Mouse (Mus musculus): ENCODE results near the gene Cnbd2. TPM values are rescaled to one million over a fixed set of nuclear protein-coding genes. Genes with fewer than 3 reads are reported as not detected.
"Not testable (repeated sequence)": the region's sequence is repeated elsewhere in the genome, so short reads cannot be mapped to it uniquely, and the experiment has no call there.

Cnbd2 gene
- polyA plus RNA-seq, 2 experiments from 2014 or later, result 3.1 to 6.4 TPM

DNA sequence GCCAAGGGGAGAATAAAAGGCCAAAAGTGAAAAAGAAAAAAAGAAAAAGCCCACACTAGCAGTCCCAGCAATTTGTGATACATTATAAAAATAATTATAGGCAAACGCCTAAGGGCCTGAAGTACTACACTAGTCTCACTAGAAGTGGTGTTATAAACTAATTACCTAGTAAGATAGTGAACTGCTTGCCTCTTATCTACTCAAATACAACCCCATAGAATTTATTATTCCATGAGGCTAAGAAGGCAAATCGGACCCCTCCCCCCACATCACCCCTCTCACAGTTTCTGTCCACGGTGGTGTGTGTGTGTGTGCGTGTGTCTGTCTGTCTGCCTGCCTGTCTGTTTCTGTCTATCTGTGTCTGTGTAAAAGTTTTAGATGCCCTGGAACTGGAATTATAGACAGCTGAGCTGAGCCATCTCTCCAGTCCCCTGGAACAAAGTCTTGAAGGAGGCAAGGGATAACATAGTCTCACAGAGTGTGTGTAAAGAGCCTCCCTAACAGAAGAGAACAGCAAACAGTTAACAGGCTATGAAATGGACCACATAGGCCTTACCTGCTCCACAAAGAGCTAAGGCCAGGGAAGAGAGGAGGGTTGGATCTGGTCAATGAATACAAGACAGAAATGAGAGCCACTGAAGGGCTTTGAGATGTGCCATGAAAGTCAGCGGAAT is 81.2 kb downstream of the Cnbd2 start:
- ATAC-seq, result no peak

DNA sequence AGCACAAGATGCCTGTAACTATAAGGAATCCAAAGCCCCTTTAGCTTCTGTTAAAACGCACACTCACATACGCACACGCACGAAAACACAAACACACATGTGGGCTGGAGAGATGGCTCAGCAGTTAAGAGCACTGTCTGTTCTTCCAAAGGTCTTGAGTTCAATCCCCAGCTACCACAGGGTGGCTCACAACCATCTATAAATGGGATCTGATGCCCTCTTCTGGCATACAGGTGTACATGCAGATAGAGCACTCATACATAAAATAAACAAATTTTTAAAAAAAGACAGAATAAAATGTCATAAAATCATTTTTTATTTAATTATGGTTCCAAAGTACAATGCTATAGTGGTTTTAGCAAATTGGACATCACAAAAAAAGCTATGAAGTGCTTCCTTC is 82.2 kb downstream of the Cnbd2 start:
- no peak for ATAC-seq

DNA sequence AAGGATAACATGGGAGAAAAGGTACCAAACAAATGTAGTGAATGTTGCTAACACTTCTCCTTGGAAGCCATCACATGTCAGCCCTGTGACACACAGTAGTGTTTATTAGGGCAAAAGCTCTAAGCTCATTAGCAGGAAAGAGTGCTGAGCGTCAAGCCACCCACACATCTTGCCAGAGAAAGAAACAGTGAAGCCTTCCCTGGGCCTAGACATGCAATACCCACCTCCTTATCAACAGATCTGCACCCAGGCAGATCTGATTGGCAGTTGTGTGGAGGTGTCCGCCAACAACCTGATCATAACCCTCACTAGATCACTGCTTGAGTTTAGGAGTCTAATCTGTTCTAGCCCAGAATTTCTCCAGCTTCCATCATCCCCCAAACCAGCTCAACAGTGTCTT is 84.0 kb downstream of the Cnbd2 start:
- ATAC-seq, result no peak

DNA sequence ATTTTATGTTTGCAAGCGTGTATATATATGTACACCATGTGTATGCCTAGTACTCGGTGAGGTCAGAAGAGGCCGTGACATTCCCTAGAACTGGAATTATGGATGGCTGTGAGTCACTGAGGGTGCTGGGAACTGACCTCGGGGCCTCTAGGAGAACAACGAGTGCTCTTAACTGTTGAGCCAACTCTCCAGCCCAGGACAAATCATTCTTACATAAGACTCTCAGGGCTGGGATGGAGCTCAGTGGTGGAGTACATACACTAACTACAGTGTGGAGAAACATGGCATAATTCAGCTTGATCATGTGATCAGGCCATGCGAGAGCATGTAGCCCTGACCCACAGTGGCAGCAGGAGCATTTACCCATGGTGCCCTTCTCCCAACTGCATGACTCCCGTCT is 85.9 kb downstream of the Cnbd2 start:
- no peak for ATAC-seq

DNA sequence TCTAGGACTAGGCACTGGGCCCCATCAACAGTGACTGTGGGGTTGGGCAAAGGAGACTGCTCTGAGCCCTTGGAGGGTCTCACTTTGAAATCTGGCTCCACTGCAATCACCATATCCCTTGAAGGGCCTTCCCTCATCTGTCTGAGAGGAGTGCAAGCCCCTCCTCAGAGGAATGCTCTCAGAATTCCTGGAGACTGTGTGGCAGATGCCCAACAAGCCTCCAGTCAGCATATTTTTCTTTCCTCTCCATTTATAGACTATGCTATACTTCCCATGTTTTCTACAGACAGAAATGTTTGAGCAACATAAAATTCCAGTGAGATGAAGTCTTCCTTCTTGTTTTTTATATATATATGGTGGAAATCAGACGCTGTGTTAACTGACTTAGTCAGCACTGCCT is 87.4 kb downstream of the Cnbd2 start:
- no peak for ATAC-seq

DNA sequence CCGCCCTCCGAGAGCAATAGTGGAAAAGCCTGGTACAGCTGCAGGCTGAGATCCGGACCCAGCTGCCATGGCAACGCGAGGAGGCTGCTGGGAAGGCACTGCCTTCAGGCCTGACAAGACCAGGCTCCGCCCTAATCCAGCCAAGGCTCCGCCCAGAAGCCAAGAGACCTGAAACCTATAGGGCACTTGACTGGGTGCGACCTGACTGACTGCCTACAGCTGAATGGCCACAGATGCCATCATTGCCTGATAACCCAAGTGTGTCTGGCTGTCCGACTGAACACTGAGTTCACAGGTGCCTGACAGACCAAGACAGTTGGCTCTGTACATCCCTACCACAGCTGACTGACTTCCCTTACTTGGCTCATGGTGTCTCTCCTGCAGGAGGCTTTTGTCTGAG is 89.2 kb downstream of the Cnbd2 start:
- ATAC-seq, result no peak

DNA sequence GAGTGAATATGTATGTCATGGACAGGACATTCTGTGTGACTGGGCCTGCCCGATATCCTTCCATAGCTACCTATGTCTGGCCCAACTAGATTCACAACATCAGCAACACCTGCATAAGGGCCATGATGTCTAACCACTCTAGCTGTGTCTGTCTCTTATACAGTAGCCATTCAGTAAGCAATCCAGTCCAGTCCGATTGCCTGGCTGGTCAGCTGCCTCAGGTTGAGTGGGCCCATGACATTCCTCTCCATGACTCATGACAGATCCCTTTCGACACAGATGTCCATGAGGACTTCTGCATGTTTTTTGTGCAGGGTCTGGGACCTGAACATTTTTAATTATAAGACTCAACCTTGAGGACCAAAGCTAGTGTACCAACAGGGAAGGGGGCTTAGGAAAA is 89.9 kb downstream of the Cnbd2 start:
- ATAC-seq, result no peak

DNA sequence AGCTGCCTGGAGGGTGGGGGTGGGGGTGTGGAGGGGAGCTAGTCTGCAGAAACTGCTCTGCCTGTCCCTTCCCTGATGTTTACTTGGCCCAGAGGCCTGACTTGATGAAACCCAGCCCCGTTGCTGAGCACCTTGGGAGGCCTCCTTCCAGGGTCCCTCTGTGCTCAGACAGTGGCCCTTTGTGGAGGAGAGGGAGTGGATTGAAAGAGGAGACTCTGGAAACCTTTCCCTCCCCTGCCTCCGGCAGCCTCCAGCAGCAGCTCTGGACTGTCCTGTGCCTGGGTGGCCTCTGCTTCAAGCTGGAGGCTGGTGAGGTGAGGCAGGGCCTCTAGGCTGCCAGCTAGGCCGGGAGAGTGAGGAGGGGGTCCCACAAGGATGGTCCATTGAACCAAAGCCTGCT is 94.9 kb downstream of the Cnbd2 start:
- ATAC-seq, result no peak

DNA sequence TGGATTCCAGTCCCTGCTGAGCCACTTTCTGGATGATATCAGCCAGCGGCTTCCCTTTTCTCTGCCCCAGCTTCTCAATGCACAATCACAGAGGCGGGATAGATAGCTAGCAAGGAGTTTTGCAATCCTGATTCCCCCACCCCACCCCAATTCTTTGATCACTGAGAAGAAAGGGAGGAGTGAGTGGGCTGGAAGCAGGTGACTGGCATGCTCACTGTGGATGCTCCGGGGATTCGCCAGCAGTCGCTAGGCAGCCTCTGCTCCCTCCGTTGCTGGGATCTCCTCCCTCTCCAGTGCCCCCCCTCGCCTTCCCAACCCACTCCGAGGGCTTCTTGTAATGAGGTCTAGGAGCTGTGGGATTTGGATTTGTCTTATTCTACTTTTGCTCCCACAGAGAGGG is 96.1 kb downstream of the Cnbd2 start:
- ATAC-seq, result no peak

DNA sequence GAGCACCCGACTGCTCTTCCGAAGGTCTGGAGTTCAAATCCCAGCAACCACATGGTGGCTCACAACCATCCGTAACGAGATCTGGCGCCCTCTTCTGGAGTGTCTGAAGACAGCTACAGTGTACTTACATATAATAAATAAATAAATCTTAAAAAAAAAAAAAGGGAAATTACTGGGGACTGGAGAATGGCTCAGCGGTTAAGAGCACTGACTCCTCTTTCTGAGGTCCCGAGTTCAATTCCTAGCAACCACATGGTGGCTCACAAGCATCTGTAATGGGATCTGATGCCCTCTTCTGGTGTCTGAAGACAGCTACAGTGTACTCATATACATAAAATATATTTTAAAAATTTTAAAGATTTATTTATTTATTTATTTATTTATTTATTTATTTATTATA is 99.2 kb downstream of the Cnbd2 start:
- ATAC-seq, result not testable (repeated sequence)

DNA sequence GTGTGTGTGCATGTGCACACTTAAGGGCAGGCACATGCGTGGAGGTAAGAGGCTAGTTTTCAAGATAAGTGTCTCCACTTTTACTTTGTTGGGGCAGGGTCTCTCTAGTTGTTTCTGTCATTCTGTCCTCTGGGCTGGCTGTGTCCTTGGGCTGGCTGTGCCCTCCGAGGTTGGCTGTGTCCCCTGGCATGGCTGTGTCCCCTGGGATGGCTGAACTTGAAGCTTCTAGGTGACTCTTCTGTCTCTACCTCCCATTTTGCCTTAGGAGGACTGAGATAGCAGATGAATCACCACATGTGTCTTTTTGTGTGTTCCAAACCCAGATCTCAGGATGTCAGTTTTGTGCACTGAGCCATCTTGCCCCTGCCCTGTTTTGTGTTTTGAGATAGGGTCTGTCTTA is 102.9 kb downstream of the Cnbd2 start:
- ATAC-seq, result no peak

DNA sequence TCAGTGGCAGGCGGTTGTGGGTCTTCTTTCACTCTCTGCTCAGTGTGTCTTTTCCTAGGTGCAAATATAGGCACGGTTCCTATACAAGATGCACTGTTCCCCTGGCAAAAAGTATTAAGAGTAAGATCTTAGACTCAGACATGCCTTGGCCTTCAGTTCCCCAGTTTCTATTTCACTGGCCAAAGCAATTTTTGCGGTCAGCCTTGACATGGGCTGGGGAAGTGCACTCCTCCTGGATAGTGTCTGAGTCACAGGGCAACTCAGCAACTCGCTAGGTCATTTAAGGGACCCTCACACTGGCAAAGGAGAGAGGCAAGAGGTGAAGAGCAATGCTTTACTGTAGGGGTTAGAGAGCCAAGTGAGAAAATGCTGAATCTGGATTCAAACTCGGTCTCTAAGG is 103.6 kb downstream of the Cnbd2 start:
- ATAC-seq, result no peak

DNA sequence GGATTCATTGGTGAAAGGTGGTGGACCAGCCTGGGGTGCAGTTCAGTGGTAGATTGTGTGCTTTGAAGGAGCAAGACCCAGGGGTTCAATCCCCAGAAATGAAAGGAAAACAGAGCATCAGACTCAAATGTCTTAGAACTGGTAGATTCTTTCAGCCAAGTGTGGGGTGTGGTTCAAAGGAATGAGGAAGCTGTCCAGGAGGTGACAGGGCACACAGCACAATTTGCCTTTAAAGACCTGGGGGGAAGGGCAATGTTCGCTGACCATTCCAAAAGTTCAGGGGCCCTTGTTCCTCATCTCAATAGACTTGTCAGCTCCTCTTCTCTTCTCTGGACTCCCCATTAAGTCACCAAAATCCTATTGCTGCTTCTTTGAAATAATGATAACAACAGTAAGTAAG is 105.1 kb downstream of the Cnbd2 start:
- no peak for ATAC-seq

DNA sequence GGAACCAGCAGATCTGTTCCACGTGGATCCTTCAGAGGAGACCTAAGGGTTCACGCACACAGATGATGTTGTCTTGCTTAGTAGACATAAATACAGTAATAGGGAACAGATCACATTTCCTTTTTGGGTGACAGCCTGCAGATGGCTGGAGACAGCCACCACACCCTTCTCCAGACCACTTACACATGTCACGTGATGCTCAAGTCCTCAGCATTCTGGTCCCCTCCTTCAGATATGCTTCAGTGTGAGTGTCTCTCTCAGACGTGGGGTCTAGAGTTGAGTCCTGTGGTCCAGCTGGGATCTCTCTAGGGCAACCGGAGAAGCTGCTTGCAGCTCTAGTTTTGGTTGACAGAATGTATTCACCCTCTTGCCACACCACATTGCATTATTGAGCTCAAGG is 106.4 kb downstream of the Cnbd2 start:
- ATAC-seq, result no peak

DNA sequence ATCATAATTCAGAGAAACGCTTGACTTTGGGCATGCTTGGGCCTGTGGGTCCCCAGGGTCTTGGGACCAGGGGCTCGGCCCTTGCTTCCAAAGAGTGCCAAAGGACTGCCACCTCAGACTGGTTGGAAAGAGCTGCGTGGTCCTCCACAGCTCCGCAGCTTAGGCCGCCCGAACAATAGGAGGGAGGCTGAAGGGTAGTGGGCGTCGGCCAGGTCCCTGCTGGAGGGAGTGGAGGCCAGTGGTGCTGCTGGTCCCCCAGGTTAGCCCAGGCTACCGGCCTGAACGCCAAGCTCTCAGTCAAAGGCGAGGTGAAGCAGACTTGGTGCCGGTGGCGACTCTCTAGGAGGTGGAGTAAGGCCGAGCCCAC is 108.2 kb downstream of the Cnbd2 start:
- ATAC-seq, result no peak

DNA sequence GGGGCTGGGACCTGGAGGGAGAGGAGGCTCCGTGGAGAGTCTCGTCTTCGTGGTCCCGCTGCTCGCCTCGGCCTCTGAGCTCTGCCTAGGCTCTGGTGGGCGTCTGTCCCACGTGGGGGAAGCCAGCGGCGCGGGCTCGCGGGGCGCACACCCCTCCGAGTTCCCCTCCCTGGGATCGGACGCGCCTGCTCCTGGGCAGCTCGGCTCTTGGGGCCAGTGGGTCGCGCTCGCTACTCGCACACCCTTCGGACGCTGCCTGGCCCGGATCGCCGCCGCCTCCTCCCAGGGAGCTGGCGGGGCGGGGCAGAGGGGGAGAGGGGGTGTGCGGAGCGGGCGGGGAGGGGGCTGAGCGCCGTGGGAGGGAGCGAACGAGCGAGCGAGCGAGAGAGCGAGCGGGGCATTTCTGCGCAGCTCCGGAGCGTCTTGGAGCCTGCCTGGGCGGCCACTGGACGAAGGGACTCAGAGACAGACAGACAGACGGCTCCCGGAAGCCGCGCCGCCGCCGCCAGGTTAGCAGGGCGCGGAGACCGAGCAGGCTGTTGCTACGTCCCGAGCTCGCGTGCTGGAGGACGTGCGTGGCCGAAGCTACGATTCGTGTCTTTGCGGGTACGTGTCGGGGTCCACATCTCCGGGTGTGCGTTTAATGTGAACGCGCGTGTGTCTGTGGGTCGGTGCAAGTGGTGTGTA is 108.7 kb downstream of the Cnbd2 start, which contains the start of gene Epb41l1:
TSS of gene Epb41l1 (plus strand) at position 216 of the 687 bp plus-strand sequence.
- peak; percentile 32 for ATAC-seq

DNA sequence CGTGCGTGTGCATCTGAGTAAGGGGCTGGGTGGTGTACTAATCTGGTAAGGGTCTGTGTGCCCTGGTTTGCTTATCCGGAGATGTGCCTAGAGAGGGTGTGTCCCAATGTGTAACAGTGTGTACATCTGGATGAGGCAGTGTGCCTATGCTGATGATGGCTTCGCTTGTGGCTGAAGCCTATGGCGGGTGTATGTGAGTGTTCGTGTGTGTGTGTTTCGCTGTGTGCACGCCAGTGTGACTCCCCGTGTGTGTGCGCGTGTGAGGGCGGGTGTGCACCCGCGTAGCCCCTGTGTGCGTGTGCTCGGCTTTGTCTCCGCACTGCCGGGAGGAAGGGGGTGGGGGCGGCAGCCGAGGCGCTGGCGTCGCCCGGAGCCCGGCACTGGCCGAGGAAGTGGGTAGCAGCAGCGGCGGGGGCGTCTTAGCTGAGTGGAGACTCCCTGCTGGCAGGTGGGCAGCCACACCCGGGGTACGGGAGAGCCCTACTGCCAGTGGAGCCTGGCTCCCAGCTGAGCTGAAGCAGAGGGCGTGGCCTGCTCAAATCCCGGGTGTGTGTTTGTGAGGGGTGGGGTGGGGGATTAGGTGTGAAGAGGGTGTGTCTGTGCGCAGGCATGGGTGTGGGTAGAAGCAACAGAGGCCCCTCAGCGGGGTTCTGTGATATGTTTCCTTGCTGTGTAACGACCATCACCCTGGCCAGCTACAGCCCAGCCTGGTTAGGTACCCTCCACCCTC is 109.4 kb downstream of the Cnbd2 start:
- ATAC-seq, result no peak

DNA sequence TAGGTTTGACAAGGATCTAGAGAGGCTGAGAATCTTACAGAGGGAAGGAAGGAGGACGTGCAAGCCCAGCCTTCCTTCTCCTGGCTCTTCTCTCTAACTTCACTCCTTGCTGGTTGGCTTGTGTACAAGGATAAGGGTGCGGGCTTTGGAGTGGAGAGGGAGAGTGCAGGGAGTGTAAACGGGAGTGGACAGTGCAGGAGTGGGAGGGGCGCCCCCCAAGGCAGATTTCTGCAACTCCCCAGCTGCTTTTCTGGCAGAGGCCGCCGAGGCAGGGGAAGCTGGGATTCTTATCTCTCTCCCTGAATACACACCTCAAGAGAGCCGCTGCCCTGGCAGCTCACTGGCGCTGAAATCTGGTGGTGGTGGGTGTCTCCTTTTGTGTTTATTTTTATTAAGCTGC is 110.5 kb downstream of the Cnbd2 start:
- no peak for ATAC-seq

DNA sequence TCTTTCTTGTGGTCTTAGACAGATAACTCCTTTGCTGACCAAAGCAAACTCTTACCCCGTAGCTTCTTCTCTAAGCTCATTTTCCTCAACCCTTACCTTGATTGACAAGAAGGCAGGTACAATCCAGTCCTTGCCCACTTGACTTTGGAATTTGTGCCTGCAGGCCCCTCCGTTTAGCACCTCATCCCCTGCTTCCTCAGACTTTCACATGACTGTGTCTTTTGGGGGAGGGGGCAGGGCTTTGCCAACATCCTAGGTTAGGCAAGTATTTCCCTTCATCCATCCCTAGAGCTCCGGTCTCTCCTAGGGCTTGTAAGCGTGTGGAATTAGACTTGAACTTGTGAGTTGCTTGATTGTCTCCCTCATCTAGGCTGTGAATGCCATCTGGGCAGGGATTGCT is 111.6 kb downstream of the Cnbd2 start:
- no peak for ATAC-seq

Other genes starting within 250 kb of the Cnbd2 start
- gene Spag4, start 247.1 kb upstream of the Cnbd2 start, polyA plus RNA-seq (2017; shearing (Covaris generic)), result not detected
- gene Cpne1, start 200.3 kb upstream of the Cnbd2 start, polyA plus RNA-seq (2017; shearing (Covaris generic)), result 10 to 100 TPM; 46.1 to 54.1 TPM
- gene Rbm12, start 200.3 kb upstream of the Cnbd2 start, polyA plus RNA-seq (2017; shearing (Covaris generic)), result 10 to 100 TPM; 16.2 to 18.7 TPM
- 1 to 10 TPM; 6.0 to 8.8 TPM for gene Gm28036, start 185.2 kb upstream of the Cnbd2 start, polyA plus RNA-seq (2017; shearing (Covaris generic))
- 100 to 1,000 TPM; 150 to 165 TPM for gene Romo1, start 168.3 kb upstream of the Cnbd2 start, polyA plus RNA-seq (2017; shearing (Covaris generic))
- 10 to 100 TPM; 40.6 to 45.9 TPM for gene Nfs1, start 168.1 kb upstream of the Cnbd2 start, polyA plus RNA-seq (2017; shearing (Covaris generic))
- gene Rbm39, start 132.1 kb upstream of the Cnbd2 start, polyA plus RNA-seq (2017; shearing (Covaris generic)), result 100 to 1,000 TPM; 578 to 629 TPM
- gene Phf20, start 115.8 kb upstream of the Cnbd2 start, polyA plus RNA-seq (2017; shearing (Covaris generic)), result 10 to 100 TPM; 56.4 to 77.6 TPM
- 1 to 10 TPM; 2.9 to 3.7 TPM for gene Scand1, start 405 bp downstream of the Cnbd2 start, polyA plus RNA-seq (2017; shearing (Covaris generic))
- gene Epb41l1, start 108.6 kb downstream of the Cnbd2 start, polyA plus RNA-seq (2017; shearing (Covaris generic)), result under 1 TPM; 0.19 to 0.24 TPM
- gene Aar2, start 235.3 kb downstream of the Cnbd2 start, polyA plus RNA-seq (2017; shearing (Covaris generic)), result 10 to 100 TPM; 27.3 to 32.8 TPM

All from activated CD4-positive, CD25-positive, alpha-beta regulatory T cell, adult 4 months (primary cell).